Comparison of ENCODE assay signal across 12 mouse cellular contexts in the genomic region with DNA sequence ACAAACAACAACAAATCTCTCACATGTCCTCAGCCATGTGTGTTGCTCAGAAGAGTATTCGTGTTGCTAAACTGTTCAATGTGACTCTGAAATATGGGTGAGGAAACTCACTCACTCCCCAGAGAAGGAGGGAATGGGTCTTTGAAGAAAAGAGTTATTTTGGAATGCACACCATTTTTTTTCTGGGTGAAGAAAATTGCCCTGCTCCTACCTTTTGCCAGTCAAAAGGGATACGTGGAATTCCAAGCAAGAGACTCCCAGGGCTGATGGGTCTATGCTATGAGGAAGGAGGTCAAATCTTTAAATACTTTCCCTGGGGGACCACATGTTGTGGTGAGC.
DNase-seq lines count a peak whose midpoint lies in the region; ATAC-seq and TF ChIP-seq lines count a peak whose summit lies in the region.
"Had no signal": no experiment of that assay in that cellular context is flagged by ENCODE, and none has a peak within 500 bp of the region (broad histone marks: within the 10 kb centered on the region; RNA-seq: fewer than 3 reads in every experiment).

No protein-coding gene starts in this region.

- no peak overlapping the region for H3K9ac ChIP-seq in hindbrain, embryonic 16.5 days (ENCODE audit: low read depth, low read length)
- H3K9ac ChIP-seq in midbrain, embryonic 16.5 days (ENCODE audit: low read depth, low read length): no peak overlapping the region
- H3K9ac ChIP-seq in hindbrain, embryonic 13.5 days: no peak overlapping the region
- H3K9ac ChIP-seq: heart, embryonic 12.5 days; liver, embryonic 14.5 days had no signal

- intact Hi-C loops in left cerebral cortex, postnatal 36 days (cut with DNase I): no loop called here
- intact Hi-C loops in left cerebral cortex, postnatal 14 days (cut with DNase I): no loop called here

- 19% methylated on average over 2 of the region's 2 CpGs for WGBS in hindbrain, embryonic 10.5 days
- 30% methylated on average over 2 of the region's 2 CpGs for WGBS in hindbrain, embryonic 16.5 days
- WGBS in midbrain, embryonic 10.5 days: 30% methylated on average over 2 of the region's 2 CpGs
- 65% methylated on average over 2 of the region's 2 CpGs for WGBS in midbrain, embryonic 16.5 days
- 28% methylated on average over 2 of the region's 2 CpGs for WGBS in hindbrain, embryonic 13.5 days
- WGBS in small intestine, adult 2 months: 74% methylated on average over 2 of the region's 2 CpGs

- no peaks in the 10 kb centered on the region for H3K27me3 ChIP-seq in hindbrain, embryonic 10.5 days (ENCODE audit: insufficient read depth, poor library complexity, severe bottlenecking)
- no peaks in the 10 kb centered on the region for H3K27me3 ChIP-seq in hindbrain, embryonic 16.5 days (replicated peaks; ENCODE audit: control insufficient read depth, insufficient read depth, low read length)
- peaks cover 27% of the 10 kb centered on the region for H3K27me3 ChIP-seq in midbrain, embryonic 10.5 days (ENCODE audit: low read depth, poor library complexity, severe bottlenecking)
- H3K27me3 ChIP-seq in midbrain, embryonic 16.5 days (ENCODE audit: control insufficient read depth, insufficient read depth, low read depth, low read length): no peaks in the 10 kb centered on the region
- no peaks in the 10 kb centered on the region for H3K27me3 ChIP-seq in hindbrain, embryonic 13.5 days
- no peaks in the 10 kb centered on the region for H3K27me3 ChIP-seq in small intestine, adult 2 months (ENCODE audit: control insufficient read depth, insufficient read depth, low read length)
- H3K27me3 ChIP-seq: heart, embryonic 12.5 days had no signal

- no peak for DNase-seq in hindbrain, embryonic 10.5 days (ENCODE audit: low spot score)
- DNase-seq in midbrain, embryonic 10.5 days (ENCODE audit: low spot score): no peak
- no peak for DNase-seq in left cerebral cortex, postnatal 36 days (ENCODE audit: low spot score in 2 of 2)
- DNase-seq in left cerebral cortex, postnatal 14 days (ENCODE audit: low spot score in 2 of 2): no peak
- DNase-seq: cerebellum, adult 9-11 months had no signal

- peaks cover 73% of the 10 kb centered on the region for H3K4me1 ChIP-seq in hindbrain, embryonic 10.5 days (replicated peaks)
- peaks cover 32% of the 10 kb centered on the region for H3K4me1 ChIP-seq in hindbrain, embryonic 16.5 days (ENCODE audit: control insufficient read depth, insufficient read depth, low read depth, low read length)
- H3K4me1 ChIP-seq in midbrain, embryonic 10.5 days: peaks cover 76% of the 10 kb centered on the region
- peaks cover 35% of the 10 kb centered on the region for H3K4me1 ChIP-seq in midbrain, embryonic 16.5 days (ENCODE audit: control insufficient read depth, insufficient read depth, low read length)
- peaks cover 71% of the 10 kb centered on the region for H3K4me1 ChIP-seq in hindbrain, embryonic 13.5 days (replicated peaks)
- peaks cover 9% of the 10 kb centered on the region; the same call in 1 of the 2 replicates for H3K4me1 ChIP-seq in small intestine, adult 2 months (ENCODE audit: control insufficient read depth, insufficient read depth, insufficient read length, low read length)

- no peak for TF ChIP-seq POLR2A in small intestine, adult 2 months (IDR thresholded peaks at IDR 0.05; ENCODE audit: low read depth, low read length)

- no peaks in the 10 kb centered on the region for H3K9me3 ChIP-seq in hindbrain, embryonic 10.5 days
- no peaks in the 10 kb centered on the region for H3K9me3 ChIP-seq in hindbrain, embryonic 16.5 days (ENCODE audit: control insufficient read depth, low read length)
- no peaks in the 10 kb centered on the region for H3K9me3 ChIP-seq in midbrain, embryonic 10.5 days (replicated peaks)
- no peaks in the 10 kb centered on the region for H3K9me3 ChIP-seq in midbrain, embryonic 16.5 days (replicated peaks; ENCODE audit: control insufficient read depth, low read length, poor library complexity, severe bottlenecking)
- H3K9me3 ChIP-seq in hindbrain, embryonic 13.5 days: no peaks in the 10 kb centered on the region
- H3K9me3 ChIP-seq: heart, embryonic 12.5 days had no signal

- no peak for ATAC-seq in hindbrain, embryonic 16.5 days
- no peak for ATAC-seq in midbrain, embryonic 16.5 days
- ATAC-seq in hindbrain, embryonic 13.5 days (ENCODE audit: low FRiP score): no peak

- no peak overlapping the region for H3K4me3 ChIP-seq in hindbrain, embryonic 10.5 days
- no peak overlapping the region for H3K4me3 ChIP-seq in hindbrain, embryonic 16.5 days (ENCODE audit: low read length)
- H3K4me3 ChIP-seq in midbrain, embryonic 10.5 days: no peak overlapping the region
- H3K4me3 ChIP-seq in midbrain, embryonic 16.5 days (ENCODE audit: low read depth, low read length): no peak overlapping the region
- no peak overlapping the region for H3K4me3 ChIP-seq in hindbrain, embryonic 13.5 days
- H3K4me3 ChIP-seq in small intestine, adult 2 months (ENCODE audit: low read depth, low read length): no peak overlapping the region
- H3K4me3 ChIP-seq: erythroblast, embryonic 14.5 days; heart, embryonic 12.5 days had no signal

- no peak overlapping the region for H3K4me2 ChIP-seq in hindbrain, embryonic 16.5 days (ENCODE audit: low read length)
- no peak overlapping the region for H3K4me2 ChIP-seq in midbrain, embryonic 16.5 days (ENCODE audit: low read length)
- no peak overlapping the region for H3K4me2 ChIP-seq in hindbrain, embryonic 13.5 days
- H3K4me2 ChIP-seq: heart, embryonic 12.5 days had no signal

- TF ChIP-seq CTCF in small intestine, adult 2 months (IDR thresholded peaks at IDR 0.05; ENCODE audit: extremely low read depth, insufficient read length, insufficient replicate concordance, low read depth, low read length): no peak

- H3K27ac ChIP-seq in hindbrain, embryonic 10.5 days: peak overlapping the region; percentile 84
- H3K27ac ChIP-seq in hindbrain, embryonic 16.5 days (ENCODE audit: low read depth, low read length): no peak overlapping the region
- H3K27ac ChIP-seq in midbrain, embryonic 10.5 days (replicated peaks): peak overlapping the region; percentile 63
- H3K27ac ChIP-seq in midbrain, embryonic 16.5 days (ENCODE audit: low read length): no peak overlapping the region
- peak overlapping the region; percentile 88; the same call in 1 of the 2 replicates for H3K27ac ChIP-seq in hindbrain, embryonic 13.5 days
- 0 out of 2 replicates have a peak overlapping the region, but pooled peaks have one; percentile 8 for H3K27ac ChIP-seq in small intestine, adult 2 months (ENCODE audit: insufficient read depth, low read depth, low read length)
- H3K27ac ChIP-seq: liver, embryonic 14.5 days had no signal

- H3K36me3 ChIP-seq in hindbrain, embryonic 10.5 days: no peaks in the 10 kb centered on the region
- H3K36me3 ChIP-seq in hindbrain, embryonic 16.5 days (ENCODE audit: control insufficient read depth, insufficient read depth, low read length): no peaks in the 10 kb centered on the region
- H3K36me3 ChIP-seq in midbrain, embryonic 10.5 days: no peaks in the 10 kb centered on the region
- H3K36me3 ChIP-seq in midbrain, embryonic 16.5 days (ENCODE audit: control insufficient read depth, insufficient read depth, low read length): no peaks in the 10 kb centered on the region
- H3K36me3 ChIP-seq in hindbrain, embryonic 13.5 days: no peaks in the 10 kb centered on the region
- H3K36me3 ChIP-seq in small intestine, adult 2 months (ENCODE audit: control insufficient read depth, insufficient read depth, low read length): no peaks in the 10 kb centered on the region
- H3K36me3 ChIP-seq: heart, embryonic 12.5 days had no signal

Comparison
In these comparisons a context has a peak if more than half of its experiments do, and no peak if none do; other contexts are left out.
1. H3K27ac ChIP-seq: peak in hindbrain, embryonic 10.5 days (single experiment), midbrain, embryonic 10.5 days (single experiment), hindbrain, embryonic 13.5 days (single experiment) and small intestine, adult 2 months (single experiment); none in hindbrain, embryonic 16.5 days (single experiment) and midbrain, embryonic 16.5 days (single experiment).